In genomic region chr11:72314151-72314895, GRCm38 (mm10) we compare ENCODE assay signal across 8 mouse cellular contexts. TPM values are rescaled to one million over a fixed set of nuclear protein-coding genes. Genes with fewer than 3 reads are reported as not detected.
DNase-seq lines count a peak whose midpoint lies in the region; TF ChIP-seq lines count a peak whose summit lies in the region.

Gene Fbxo39 (plus strand): TSS chr11:72314444.

- TF ChIP-seq CTCF in heart, adult 2 months (IDR thresholded peaks at IDR 0.05) = no peak
- TF ChIP-seq CTCF in testis, adult 2 months (IDR thresholded peaks at IDR 0.05; ENCODE audit: control insufficient read depth, insufficient read depth, insufficient replicate concordance, low read depth, low read length) = no peak
- no peak for TF ChIP-seq CTCF in cerebellum, adult 2 months (IDR thresholded peaks at IDR 0.05; ENCODE audit: borderline replicate concordance, insufficient read depth, low read depth, low read length)

- no peak for TF ChIP-seq POLR2A in heart, adult 2 months (IDR thresholded peaks at IDR 0.05; ENCODE audit: insufficient read depth, low read depth, low read length)
- TF ChIP-seq POLR2A in testis, adult 2 months (IDR thresholded peaks at IDR 0.05; ENCODE audit: control insufficient read depth, low read depth, low read length) = peak; percentile 46; the same call in 1 of the 2 replicates
- no peak for TF ChIP-seq POLR2A in cerebellum, adult 2 months (IDR thresholded peaks at IDR 0.05; ENCODE audit: borderline replicate concordance, insufficient read depth, low read length)

- no peak within 1 kb of the TSS for H3K27ac ChIP-seq in heart, adult 2 months
- H3K27ac ChIP-seq in testis, adult 2 months (ENCODE audit: control insufficient read depth, insufficient read depth, low read depth, low read length) = no peak within 1 kb of the TSS
- H3K27ac ChIP-seq in cerebellum, adult 2 months (ENCODE audit: insufficient read depth, low read length) = no peak within 1 kb of the TSS

- 13% methylated on average over 42 of the region's 42 CpGs for WGBS in heart, adult 2 months
- 13% methylated on average over 41 of the region's 42 CpGs for WGBS in cerebellum, adult 2 months

- DNase-seq in heart, adult 11 months = peak; percentile 81
- DNase-seq in heart, adult 2 months = no peak
- no peak for DNase-seq in testis, postnatal 10 days (ENCODE audit: low spot score)
- peak; percentile 37 to 81 for DNase-seq in left cerebral cortex, postnatal 25 days (ENCODE audit: low spot score in 2 of 2)
- peak; percentile 28 for DNase-seq in right cerebral cortex, postnatal 14 days
- DNase-seq in cerebellum, adult 2 months = no peak
- no peak for DNase-seq in urinary bladder, postnatal 4 days (ENCODE audit: low spot score in 2 of 2)

- H3K36me3 ChIP-seq in heart, adult 2 months (ENCODE audit: control insufficient read depth, insufficient read depth, low read length) = no peaks in the 10 kb centered on the region
- no peaks in the 10 kb centered on the region for H3K36me3 ChIP-seq in testis, adult 2 months (ENCODE audit: control insufficient read depth, insufficient read depth, low read length)

- H3K4me1 ChIP-seq in heart, adult 2 months (ENCODE audit: control insufficient read depth, insufficient read depth, low read length) = no peaks in the 10 kb centered on the region
- peaks cover 3% of the 10 kb centered on the region for H3K4me1 ChIP-seq in testis, adult 2 months (ENCODE audit: control insufficient read depth, insufficient read depth, low read length)
- H3K4me1 ChIP-seq in cerebellum, adult 2 months (ENCODE audit: control insufficient read depth, insufficient read depth, low read length) = no peaks in the 10 kb centered on the region

- H3K79me2 ChIP-seq in heart, adult 2 months (replicated peaks; ENCODE audit: control insufficient read depth, insufficient read depth, low read length) = no peaks in the 10 kb centered on the region

- H3K9ac ChIP-seq in heart, adult 2 months (ENCODE audit: low read depth, low read length) = no peak within 1 kb of the TSS

- no peak within 1 kb of the TSS for H3K4me3 ChIP-seq in heart, adult 2 months
- H3K4me3 ChIP-seq in testis, adult 2 months (ENCODE audit: control insufficient read depth, low read depth, low read length) = peak within 1 kb of the TSS; percentile 80
- H3K4me3 ChIP-seq in cerebellum, adult 2 months (replicated peaks; ENCODE audit: insufficient read depth, low read depth, low read length) = no peak within 1 kb of the TSS

- peaks cover 3% of the 10 kb centered on the region for H3K27me3 ChIP-seq in heart, adult 2 months (ENCODE audit: control insufficient read depth, insufficient read depth, low read length)
- no peaks in the 10 kb centered on the region for H3K27me3 ChIP-seq in testis, adult 2 months (ENCODE audit: control insufficient read depth, insufficient read depth, low read length)
- no peaks in the 10 kb centered on the region for H3K27me3 ChIP-seq in cerebellum, adult 2 months (ENCODE audit: control insufficient read depth, insufficient read depth, low read length)

- intact Hi-C loops in heart, adult 2 months (cut with DNase I) = no loop called here
- intact Hi-C loops in left cerebral cortex, postnatal 25 days (cut with DNase I) = loop anchor here (5.0 kb wide), 1 partner anchor 47 kb away; the partner anchor contains the start of gene Slc13a5

- TF ChIP-seq EP300 in heart, adult 2 months (IDR thresholded peaks at IDR 0.05; ENCODE audit: insufficient read depth, low read depth, low read length) = no peak

RNA-seq across cellular contexts. Expression of gene Fbxo39, which starts in this region (rescaled TPM):
- total RNA-seq in heart, adult 2 months (2021) = not detected
- polyA plus RNA-seq in heart, adult 2 months (2012; rRNA removed) = 0.23 TPM in 2 replicates
- 108 and 112 TPM in 2 replicates for polyA plus RNA-seq in testis, adult 2 months (2012; rRNA removed)
- total RNA-seq in left cerebral cortex, postnatal 25 days (2021) = not detected
- not detected in 2 replicates for polyA plus RNA-seq in cerebellum, adult 2 months (2012; rRNA removed)

Comparison
In these comparisons a context has a peak if more than half of its experiments do, and no peak if none do; other contexts are left out.
1. RNA of gene Fbxo39 (polyA plus RNA-seq): 108 to 112 TPM in testis, adult 2 months; 0.23 TPM in heart, adult 2 months and not detected in cerebellum, adult 2 months; every median in the first group is over 10 times any median in the second.
2. DNase-seq: peak in heart, adult 11 months (single experiment) and right cerebral cortex, postnatal 14 days (single experiment); none in heart, adult 2 months (0 of 2), testis, postnatal 10 days (single experiment), cerebellum, adult 2 months (0 of 2) and urinary bladder, postnatal 4 days (0 of 2).
3. Peak in DNase-seq in left cerebral cortex, postnatal 25 days; RNA of the gene not detected or under 1 TPM.